Mouse (Mus musculus): ENCODE measurements around the gene Olfr141.

DNA sequence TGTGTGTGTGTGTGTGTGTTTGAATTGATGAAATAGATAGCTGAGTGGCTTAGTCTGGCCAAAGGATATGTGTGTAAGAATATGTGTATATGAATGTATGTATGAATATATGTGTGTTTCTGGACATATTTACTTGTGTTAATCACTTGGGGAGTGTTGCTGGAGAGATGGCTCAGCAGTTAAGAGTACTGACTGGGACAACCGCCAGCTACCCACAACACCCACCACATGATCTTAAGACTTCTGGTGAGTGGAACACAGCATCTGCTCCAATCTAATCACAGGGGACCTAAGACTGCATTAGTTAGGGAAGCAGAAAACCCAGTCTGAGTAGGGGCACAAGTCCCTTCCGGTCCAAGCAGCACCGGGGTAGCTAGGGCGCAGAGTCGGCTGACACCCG is 48.8 kb downstream of the Olfr141 start:
- TF ChIP-seq CTCF (IDR thresholded peaks at IDR 0.05; ENCODE audit: low read depth, low read length) (no peak), POLR2A (IDR thresholded peaks at IDR 0.05; ENCODE audit: extremely low read depth, insufficient read depth, low read length) (no peak)
